Mouse (Mus musculus) ES-E14 (cell line): ENCODE measurements around the gene Btg2. TPM values are rescaled to one million over a fixed set of nuclear protein-coding genes. Genes with fewer than 3 reads are reported as not detected.
A peak's percentile ranks its signal among the peaks of the same experiment; 100 is the strongest.

Experiments used
- DNase-seq: peaks from one replicate; pipeline ENCODE4 v3.0.0-alpha.2; 2013; ENCODE audit warnings: low read depth, low spot score
- H3K27ac ChIP-seq: 2 replicates; pipeline ENCODE4 v1.5.1; 2012; ENCODE audit warnings: low read depth, mild to moderate bottlenecking, low read length, moderate library complexity, mixed read lengths; ENCODE audit not compliant: poor library complexity, insufficient read depth, severe bottlenecking
- H3K36me3 ChIP-seq: 2 replicates; pipeline ENCODE4 v1.6.1; 2012; ENCODE audit warnings: mild to moderate bottlenecking, low read length, moderate library complexity, mixed read lengths; ENCODE audit not compliant: control insufficient read depth, poor library complexity, insufficient read depth, severe bottlenecking
- H3K4me1 ChIP-seq, 2 experiments: fragments of 150-350 bp in 1 of 2; sonication (generic) in 1 of 2; 2 replicates each; pipeline ENCODE4 v1.6.1; 2012; ENCODE audit warnings: low read length in 2 of 2, mild to moderate bottlenecking in 1 of 2, mixed read lengths in 1 of 2; ENCODE audit not compliant: control insufficient read depth in 2 of 2, insufficient read depth in 2 of 2, poor library complexity in 1 of 2
- H3K4me3 ChIP-seq, 2 experiments: fragments of 150-350 bp in 1 of 2; sonication (generic) in 1 of 2; 2 replicates each; pipeline ENCODE4 v1.5.1; 2012; ENCODE audit warnings: low read length in 2 of 2, low read depth in 1 of 2, mild to moderate bottlenecking in 1 of 2, mixed read lengths in 1 of 2; ENCODE audit not compliant: insufficient read depth in 1 of 2, poor library complexity in 1 of 2, severe bottlenecking in 1 of 2
- H3K9ac ChIP-seq: 2 replicates; pipeline ENCODE4 v1.6.1; 2012; ENCODE audit warnings: low read depth, mild to moderate bottlenecking, low read length, mixed read lengths; ENCODE audit not compliant: poor library complexity, insufficient read depth, severe bottlenecking
- H3K9me3 ChIP-seq: fragments of 150-350 bp; sonication (generic); 2 replicates; pipeline ENCODE4 v1.6.1; 2012; ENCODE audit warnings: low read depth, mild to moderate bottlenecking, low read length; ENCODE audit not compliant: control insufficient read depth, insufficient read depth
- CHD2 ChIP-seq: IDR thresholded peaks from 2 replicates; pipeline ENCODE4 v1.6.1; 2014; ENCODE audit warnings: mild to moderate bottlenecking, low read depth, low read length, inconsistent platforms
- HCFC1 ChIP-seq: IDR thresholded peaks from 2 replicates; pipeline ENCODE4 v1.6.1; 2012; ENCODE audit warnings: low read length, inconsistent platforms, borderline replicate concordance; ENCODE audit not compliant: insufficient read depth
- MAFK ChIP-seq: IDR thresholded peaks from 2 replicates; pipeline ENCODE4 v1.6.1; 2014; ENCODE audit warnings: mild to moderate bottlenecking, low read depth, low read length, inconsistent platforms; ENCODE audit not compliant: insufficient read depth
- ZC3H11A ChIP-seq: IDR thresholded peaks from 2 replicates; pipeline ENCODE4 v1.6.1; 2012; ENCODE audit warnings: low read depth, mild to moderate bottlenecking, inconsistent platforms, low read length, borderline replicate concordance
- ZNF384 ChIP-seq: IDR thresholded peaks from 2 replicates; pipeline ENCODE4 v1.6.1; 2012; ENCODE audit warnings: low read depth, low read length, inconsistent platforms
- in situ Hi-C, 2 experiments: fragments of 600-800 bp; cut with MboI; formaldehyde crosslinking; loops; one replicate each; pipeline ENCODE4 v1.15.1; 2025; ENCODE audit warnings: low sequenced_read_pairs in 2 of 2, inconsistent platforms in 1 of 2; ENCODE audit not compliant: unreplicated experiment in 2 of 2
- total RNA-seq: library from RNA; depleted of rRNA; stranded (reverse); fragments of 300-350 nt; gene quantifications from 2 replicates; pipeline ENCODE4 v1.2.3, GENCODE M21; 2012

Btg2 gene
- total RNA-seq, 1 experiment = 40.2 TPM

DNA sequence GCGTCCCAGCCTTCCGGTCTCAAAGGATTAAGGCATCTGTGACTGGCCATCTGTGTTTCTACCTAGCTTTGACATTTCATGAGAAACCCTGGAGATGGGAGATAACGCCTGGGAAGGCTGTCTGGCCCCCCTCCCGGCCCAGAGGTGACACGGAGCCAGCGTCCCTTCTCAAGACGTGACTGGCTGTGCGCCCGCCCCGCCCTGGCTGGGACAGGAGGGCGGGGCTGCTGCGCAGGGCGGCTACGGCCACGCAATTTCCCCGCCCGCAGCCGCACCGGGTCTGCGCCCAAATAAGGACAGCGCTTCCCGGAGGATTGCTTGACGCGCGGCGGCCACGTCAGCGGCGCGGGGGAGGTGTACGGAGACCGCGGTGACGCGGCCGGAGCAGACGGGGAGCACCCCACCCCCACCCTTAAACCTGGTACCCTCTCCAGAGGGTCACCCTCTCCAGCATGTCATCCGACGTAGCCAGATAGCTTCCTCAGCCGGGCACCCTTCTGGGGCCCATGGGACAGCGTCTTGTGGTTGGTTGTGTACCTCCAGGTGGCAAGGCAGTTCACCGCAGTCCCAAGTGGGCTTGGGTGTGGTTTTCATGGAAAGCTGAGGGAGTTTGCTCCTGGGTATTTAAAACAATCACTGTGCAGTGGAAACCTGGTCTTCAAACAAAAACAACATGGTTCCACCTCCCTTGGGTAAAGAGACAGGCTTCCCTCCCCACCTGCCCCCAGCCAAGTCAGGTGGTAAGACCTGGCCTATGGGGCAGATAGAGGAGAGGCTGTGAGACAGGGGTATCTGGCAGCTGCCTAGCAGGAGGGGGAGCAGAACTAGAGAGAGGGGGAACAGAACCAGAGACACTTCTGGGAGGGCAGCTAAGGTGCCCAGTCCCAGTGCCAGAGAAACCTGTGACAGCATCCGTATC, 14.2 kb upstream of the Btg2 start:
- peaks cover 2 to 13% of the 10 kb centered on the region in 2 experiments; a peak in 1 of 4 replicates for H3K4me1 ChIP-seq

DNA sequence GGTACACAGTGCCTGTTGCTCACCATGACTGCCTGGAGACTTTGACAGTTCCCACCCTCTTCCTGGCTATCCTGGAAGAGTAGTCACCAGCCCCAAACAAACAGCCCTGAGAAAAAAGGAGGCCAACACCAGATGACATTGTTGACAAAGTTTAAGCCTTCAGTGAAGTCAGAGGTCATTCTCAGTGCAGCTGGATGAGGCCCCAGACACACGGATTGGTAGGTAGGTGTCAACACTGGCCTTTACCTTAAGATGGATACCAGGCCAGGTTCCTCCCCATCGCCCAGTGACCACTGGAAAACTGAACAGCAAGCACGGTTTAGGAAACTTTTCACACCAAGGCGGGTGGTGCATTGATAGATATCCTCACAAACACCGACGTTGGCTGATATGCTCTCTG, 13.4 kb upstream of the Btg2 start:
- H3K4me3 ChIP-seq = peak overlapping the region in 1 of 2 experiments; percentile 57; a peak in 1 of 4 replicates
- H3K4me1 ChIP-seq = peaks cover 2 to 11% of the 10 kb centered on the region in 2 experiments; a peak in 1 of 4 replicates
- no peak overlapping the region for H3K9ac ChIP-seq
- H3K36me3 ChIP-seq = no peaks in the 10 kb centered on the region
- no peak overlapping the region for H3K27ac ChIP-seq
- no peak for DNase-seq
- TF ChIP-seq ZC3H11A = no peak
- TF ChIP-seq MAFK = no peak
- no peak for TF ChIP-seq ZNF384
- TF ChIP-seq CHD2 = no peak
- no peak for TF ChIP-seq HCFC1
- in situ Hi-C loops = no loop called here
- no peaks in the 10 kb centered on the region for H3K9me3 ChIP-seq

More for the DNA sequence above, 14.2 kb upstream of the Btg2 start:
- in situ Hi-C loops = no loop called here
- TF ChIP-seq ZC3H11A (0 out of 2 replicates have a peak, but pooled peaks have one; percentile 1), ZNF384 (no peak), HCFC1 (0 out of 2 replicates have a peak, but pooled peaks have one; percentile 12), MAFK (no peak), CHD2 (no peak)
- H3K4me3 ChIP-seq = peak overlapping the region; percentile 63 to 73
- DNase-seq = peak; percentile 61
- no peak overlapping the region for H3K27ac ChIP-seq
- no peaks in the 10 kb centered on the region for H3K36me3 ChIP-seq
- H3K9ac ChIP-seq = peak overlapping the region; percentile 71
- no peaks in the 10 kb centered on the region for H3K9me3 ChIP-seq

DNA sequence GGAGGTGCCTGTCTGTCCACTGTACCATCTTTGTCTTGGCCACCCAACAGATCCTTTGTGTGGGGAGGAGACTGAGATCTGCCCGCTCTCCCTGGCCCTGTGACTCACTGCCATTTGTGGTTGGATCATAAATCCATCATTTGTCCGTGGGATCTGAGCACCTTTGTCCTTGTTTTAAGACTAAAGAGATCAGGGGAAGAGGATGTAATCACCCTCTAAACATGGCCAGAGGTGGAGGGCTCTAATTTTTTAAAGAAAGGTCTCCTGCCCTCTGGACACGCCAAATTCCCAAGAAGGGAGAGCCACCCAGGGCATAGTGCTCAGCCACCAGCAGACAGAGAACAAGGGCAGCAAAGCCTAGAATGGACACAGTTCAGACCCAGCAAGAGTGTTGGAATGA, 12.9 kb upstream of the Btg2 start:
- TF ChIP-seq MAFK = no peak
- TF ChIP-seq HCFC1 = no peak
- TF ChIP-seq ZC3H11A = no peak
- no peak for TF ChIP-seq ZNF384
- no peak for TF ChIP-seq CHD2
- DNase-seq = no peak
- H3K36me3 ChIP-seq = no peaks in the 10 kb centered on the region
- H3K9ac ChIP-seq = no peak overlapping the region
- no peak overlapping the region for H3K27ac ChIP-seq
- H3K4me3 ChIP-seq = no peak overlapping the region
- in situ Hi-C loops = no loop called here
- H3K4me1 ChIP-seq = peaks cover 2 to 12% of the 10 kb centered on the region in 2 experiments; a peak in 1 of 4 replicates
- H3K9me3 ChIP-seq = no peaks in the 10 kb centered on the region

DNA sequence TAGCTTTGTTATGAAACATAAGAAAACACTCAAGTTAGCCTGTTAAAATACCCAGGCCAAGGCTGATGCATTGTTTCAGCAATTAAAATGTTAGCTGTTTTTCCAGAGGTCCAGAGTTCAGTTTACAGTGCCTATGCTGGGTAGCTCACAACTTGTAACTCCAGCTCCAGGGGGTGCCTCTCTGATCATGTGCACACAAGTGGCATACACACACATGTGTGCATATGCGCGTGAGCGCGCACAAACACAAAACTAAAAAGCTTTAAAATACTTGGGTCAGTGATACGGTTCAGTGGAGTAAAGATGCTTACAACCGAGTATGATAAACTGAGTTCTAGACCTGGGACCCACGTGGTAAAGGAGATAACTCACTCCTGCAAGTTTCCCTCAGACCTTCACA, 10.2 kb upstream of the Btg2 start:
- no peaks in the 10 kb centered on the region for H3K36me3 ChIP-seq
- H3K9me3 ChIP-seq = no peaks in the 10 kb centered on the region
- peaks cover 9 to 18% of the 10 kb centered on the region in 2 experiments; a peak in 3 of 4 replicates for H3K4me1 ChIP-seq
- H3K4me3 ChIP-seq = no peak overlapping the region
- no peak overlapping the region for H3K27ac ChIP-seq
- TF ChIP-seq CHD2 (no peak), ZC3H11A (no peak), HCFC1 (no peak), MAFK (no peak), ZNF384 (no peak)
- in situ Hi-C loops = no loop called here
- no peak overlapping the region for H3K9ac ChIP-seq
- no peak for DNase-seq
